Mouse (Mus musculus) liver, adult 2 months (tissue): ENCODE measurements at regions not wholly inside any gene's neighbourhood (a gene's known extent, or its start where the extent isn't known, plus 50 kb on each side); places are given as distances from the start of the nearest gene placed in this dataset.

Source experiments
- CTCF ChIP-seq: fragments of 200-500 bp; IDR thresholded peaks from 2 replicates; pipeline ENCODE4 v1.5.1; 2011; ENCODE audit warnings: low read depth, low read length, control low read depth
- POLR2A ChIP-seq: fragments of 200-500 bp; IDR thresholded peaks from 2 replicates; pipeline ENCODE4 v1.6.1; 2011; ENCODE audit warnings: low read length, control low read depth; ENCODE audit not compliant: insufficient read depth; ENCODE audit errors: extremely low read depth

DNA sequence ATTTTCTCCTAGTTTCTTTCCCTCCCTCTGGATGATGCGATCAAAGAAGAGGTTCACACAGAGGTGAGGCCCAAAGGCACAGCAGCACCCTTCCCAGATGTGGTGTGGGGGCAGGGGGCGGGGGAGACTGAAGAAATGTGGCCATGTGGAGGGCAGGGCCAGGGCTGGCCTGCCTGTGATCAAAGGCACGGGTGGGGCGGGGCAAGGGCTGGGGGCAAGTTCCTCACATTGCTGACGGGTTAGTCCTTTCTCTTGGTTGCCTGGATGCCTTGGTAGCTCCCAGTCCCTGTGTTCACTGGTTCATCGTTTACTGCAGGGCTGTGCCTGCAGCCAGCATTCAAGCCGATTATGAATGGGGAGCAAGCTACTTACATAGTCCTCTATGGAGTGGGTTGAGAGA is 96.4 kb downstream of the Efnb1 start:
- TF ChIP-seq CTCF = no peak
- no peak for TF ChIP-seq POLR2A
